8 mouse cellular contexts compared by ENCODE assay signal in the genomic region with DNA sequence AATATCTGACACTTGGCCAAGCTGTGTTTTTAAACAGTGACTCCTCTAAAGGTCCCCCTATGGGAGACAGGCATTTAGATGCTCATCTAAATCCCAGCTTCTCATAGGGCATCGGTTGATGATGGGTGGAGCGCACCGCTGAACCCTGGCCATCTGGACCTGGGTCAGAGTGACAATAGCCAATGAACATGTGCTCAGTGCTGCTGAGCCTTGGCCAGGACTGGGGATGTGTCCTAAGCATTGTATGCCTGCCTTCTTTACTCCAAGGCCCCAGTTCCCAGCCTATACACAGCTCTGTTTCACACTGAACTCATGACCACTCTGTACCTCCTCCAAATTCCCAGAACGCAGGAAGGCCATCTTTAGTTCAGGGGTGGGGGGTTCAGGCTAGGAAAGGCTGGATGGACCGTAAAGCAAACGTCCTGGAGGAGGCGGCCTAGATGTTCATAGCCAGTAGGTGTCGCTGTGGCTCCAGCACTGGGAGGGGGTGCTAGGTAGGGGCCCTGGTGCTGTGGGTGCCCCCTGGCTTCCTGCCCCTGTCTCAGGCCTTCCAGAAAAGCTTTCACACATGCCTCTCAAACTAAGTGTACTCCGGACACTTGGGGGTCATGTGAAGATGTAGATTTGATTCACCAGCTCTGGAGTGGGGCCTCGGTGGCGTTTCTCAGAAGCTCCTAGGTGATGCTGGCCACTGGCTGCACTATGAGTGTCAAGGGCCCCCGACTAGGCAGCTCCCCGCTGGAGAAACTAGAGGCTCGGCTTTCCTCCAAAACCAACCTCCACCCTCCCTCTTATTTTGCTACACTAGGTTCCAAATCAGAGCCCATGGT.
A peak's percentile ranks its signal among the peaks of the same experiment; 100 is the strongest.
DNase-seq lines count a peak whose midpoint lies in the region; ATAC-seq lines count a peak whose summit lies in the region.

No protein-coding gene starts in this region.

- peak; percentile 32 for DNase-seq in urinary bladder, postnatal 25 days (ENCODE audit: low spot score)
- no peak for DNase-seq in urinary bladder, adult 2 months (ENCODE audit: low spot score)
- DNase-seq in cerebellum, postnatal 36 days, result peak; percentile 27 to 31
- peak; percentile 37 to 53 for DNase-seq in gastrocnemius, postnatal 36 days
- peak; percentile 22 to 31 for DNase-seq in kidney, adult 8-10 months
- DNase-seq in liver, embryonic 11.5 days (ENCODE audit: low spot score), result peak; percentile 69
- peak; percentile 73 for DNase-seq in neural tube, embryonic 11.5 days (ENCODE audit: low spot score)
- peak; percentile 91 for DNase-seq in thymus, postnatal 4 days

- H3K27ac ChIP-seq in liver, embryonic 11.5 days (ENCODE audit: low read depth, low read length), result no peak overlapping the region
- 0 out of 2 replicates have a peak overlapping the region, but pooled peaks have one; percentile 14 for H3K27ac ChIP-seq in neural tube, embryonic 11.5 days (ENCODE audit: low read depth, low read length)

- H3K9ac ChIP-seq in liver, embryonic 11.5 days (ENCODE audit: low read depth, low read length), result no peak overlapping the region
- no peak overlapping the region for H3K9ac ChIP-seq in neural tube, embryonic 11.5 days (ENCODE audit: low read length)

- no peaks in the 10 kb centered on the region for H3K9me3 ChIP-seq in liver, embryonic 11.5 days (ENCODE audit: control insufficient read depth, low read length)
- H3K9me3 ChIP-seq in neural tube, embryonic 11.5 days (ENCODE audit: control insufficient read depth, low read length), result no peaks in the 10 kb centered on the region

- no peak overlapping the region for H3K4me3 ChIP-seq in liver, embryonic 11.5 days (ENCODE audit: low read depth, low read length)
- no peak overlapping the region for H3K4me3 ChIP-seq in neural tube, embryonic 11.5 days (ENCODE audit: low read depth, low read length)

- H3K36me3 ChIP-seq in liver, embryonic 11.5 days (ENCODE audit: control insufficient read depth, insufficient read depth, low read length), result no peaks in the 10 kb centered on the region
- H3K36me3 ChIP-seq in neural tube, embryonic 11.5 days (ENCODE audit: control insufficient read depth, insufficient read depth, low read length), result no peaks in the 10 kb centered on the region

- 24% methylated on average over 14 of the region's 14 CpGs for WGBS in liver, embryonic 11.5 days
- 14% methylated on average over 14 of the region's 14 CpGs for WGBS in neural tube, embryonic 11.5 days

- no peak for ATAC-seq in liver, embryonic 11.5 days (replicated peaks; ENCODE audit: low FRiP score)
- ATAC-seq in neural tube, embryonic 11.5 days (ENCODE audit: insufficient read depth, low FRiP score, low TSS enrichment), result peak; percentile 59; the same call in 1 of the 2 replicates

- H3K27me3 ChIP-seq in liver, embryonic 11.5 days (replicated peaks; ENCODE audit: control insufficient read depth, insufficient read depth, low read length), result peaks cover 16% of the 10 kb centered on the region
- H3K27me3 ChIP-seq in neural tube, embryonic 11.5 days (ENCODE audit: control insufficient read depth, insufficient read depth, low read length), result peaks cover 71% of the 10 kb centered on the region

- intact Hi-C loops in gastrocnemius, postnatal 36 days (cut with DNase I), result loop anchor here (5.0 to 10.0 kb wide), 2 partner anchors 204 to 351 kb away; no protein-coding TSS in a partner anchor

- H3K4me2 ChIP-seq in liver, embryonic 11.5 days, result no peak overlapping the region
- no peak overlapping the region for H3K4me2 ChIP-seq in neural tube, embryonic 11.5 days (ENCODE audit: low read depth)

- no peaks in the 10 kb centered on the region; the same call in none of the 2 replicates for H3K4me1 ChIP-seq in liver, embryonic 11.5 days (replicated peaks; ENCODE audit: control insufficient read depth, insufficient read depth, low read length)
- H3K4me1 ChIP-seq in neural tube, embryonic 11.5 days (ENCODE audit: control insufficient read depth, insufficient read depth, low read length), result peaks cover 17% of the 10 kb centered on the region
